In genomic region chr19:44640021-44640420, GRCm38 (mm10) we compare ENCODE assay signal across 10 mouse cellular contexts.
A peak's percentile ranks its signal among the peaks of the same experiment; 100 is the strongest.
DNase-seq lines count a peak whose midpoint lies in the region; ATAC-seq and TF ChIP-seq lines count a peak whose summit lies in the region.
"Had no signal": no experiment of that assay in that cellular context is flagged by ENCODE, and none has a peak within 500 bp of the region (broad histone marks: within the 10 kb centered on the region; RNA-seq: fewer than 3 reads in every experiment).

No protein-coding gene starts in this region.

- H3K9ac ChIP-seq in heart, embryonic 12.5 days: no peak overlapping the region
- no peak overlapping the region; the same call in 1 of the 2 replicates for H3K9ac ChIP-seq in ES-E14 (ENCODE audit: insufficient read depth, low read depth, low read length, poor library complexity, severe bottlenecking)
- H3K9ac ChIP-seq in hindbrain, embryonic 11.5 days (ENCODE audit: low read depth, low read length): peak overlapping the region; percentile 44; the same call in 1 of the 2 replicates
- peak overlapping the region; percentile 41 for H3K9ac ChIP-seq in midbrain, embryonic 12.5 days (replicated peaks)

- H3K36me3 ChIP-seq in heart, embryonic 12.5 days: no peaks in the 10 kb centered on the region
- no peaks in the 10 kb centered on the region for H3K36me3 ChIP-seq in ES-E14 (ENCODE audit: control insufficient read depth, insufficient read depth, low read length, poor library complexity, severe bottlenecking)
- no peaks in the 10 kb centered on the region for H3K36me3 ChIP-seq in hindbrain, embryonic 11.5 days (ENCODE audit: control insufficient read depth, insufficient read depth, low read length)
- H3K36me3 ChIP-seq in midbrain, embryonic 12.5 days: no peaks in the 10 kb centered on the region

- peaks cover 5% of the 10 kb centered on the region; the same call in 1 of the 2 replicates for H3K4me1 ChIP-seq in heart, embryonic 12.5 days (replicated peaks)
- H3K4me1 ChIP-seq in ES-E14 (ENCODE audit: control insufficient read depth in 2 of 2, insufficient read depth in 2 of 2, low read length in 2 of 2, poor library complexity in 1 of 2): peaks cover 0 to 4% of the 10 kb centered on the region in 2 experiments; a peak in 1 of 4 replicates
- peaks cover 4% of the 10 kb centered on the region; the same call in 1 of the 2 replicates for H3K4me1 ChIP-seq in hindbrain, embryonic 11.5 days (replicated peaks; ENCODE audit: control insufficient read depth, insufficient read depth, low read length)
- H3K4me1 ChIP-seq in midbrain, embryonic 12.5 days: peaks cover 11% of the 10 kb centered on the region

- peak overlapping the region; percentile 56 for H3K4me2 ChIP-seq in heart, embryonic 12.5 days
- H3K4me2 ChIP-seq in hindbrain, embryonic 11.5 days (replicated peaks; ENCODE audit: low read depth, low read length): peak overlapping the region; percentile 57
- peak overlapping the region; percentile 64 for H3K4me2 ChIP-seq in midbrain, embryonic 12.5 days (replicated peaks)

- intact Hi-C loops in left cerebral cortex, postnatal 4 days (cut with DNase I): no loop called here

- WGBS in heart, embryonic 12.5 days: under 1% methylated on average over 26 of the region's 26 CpGs
- WGBS in hindbrain, embryonic 11.5 days: under 1% methylated on average over 25 of the region's 26 CpGs
- WGBS in midbrain, embryonic 12.5 days: 0% methylated on average over 22 of the region's 26 CpGs

- H3K27me3 ChIP-seq in heart, embryonic 12.5 days (replicated peaks): peaks cover 94% of the 10 kb centered on the region
- H3K27me3 ChIP-seq in hindbrain, embryonic 11.5 days (ENCODE audit: control insufficient read depth, insufficient read depth, low read length): peaks cover 10% of the 10 kb centered on the region
- H3K27me3 ChIP-seq in midbrain, embryonic 12.5 days: peaks cover 80% of the 10 kb centered on the region

- peak overlapping the region; percentile 22 for H3K4me3 ChIP-seq in heart, embryonic 12.5 days
- peak overlapping the region; percentile 25 to 35 for H3K4me3 ChIP-seq in ES-E14 (ENCODE audit: insufficient read depth in 1 of 2, low read depth in 1 of 2, low read length in 2 of 2, poor library complexity in 1 of 2, severe bottlenecking in 1 of 2)
- H3K4me3 ChIP-seq in hindbrain, embryonic 11.5 days (ENCODE audit: low read depth, low read length): peak overlapping the region; percentile 28
- H3K4me3 ChIP-seq in midbrain, embryonic 12.5 days: peak overlapping the region; percentile 38
- H3K4me3 ChIP-seq: erythroblast, embryonic 14.5 days had no signal

- no peak for DNase-seq in heart, adult 8-10 months (ENCODE audit: low spot score)
- DNase-seq in ES-E14 (ENCODE audit: low read depth, low spot score): no peak
- DNase-seq in hindbrain, embryonic 11.5 days (ENCODE audit: low spot score): peak; percentile 45
- no peak for DNase-seq in layer of hippocampus, postnatal 14 days (ENCODE audit: low spot score in 2 of 2)
- no peak for DNase-seq in left cerebral cortex, postnatal 4 days
- DNase-seq: B cell, adult 2 months had no signal

- H3K27ac ChIP-seq in heart, embryonic 12.5 days (ENCODE audit: poor library complexity, severe bottlenecking): no peak overlapping the region
- no peak overlapping the region for H3K27ac ChIP-seq in ES-E14 (ENCODE audit: insufficient read depth, low read depth, low read length, poor library complexity, severe bottlenecking)
- H3K27ac ChIP-seq in hindbrain, embryonic 11.5 days (ENCODE audit: low read depth, low read length): no peak overlapping the region
- H3K27ac ChIP-seq in midbrain, embryonic 12.5 days (replicated peaks): no peak overlapping the region

- in situ Hi-C loops in ES-E14 (cut with MboI; ENCODE audit: low sequenced_read_pairs in 2 of 2, unreplicated experiment in 2 of 2): no loop called here

- no peaks in the 10 kb centered on the region for H3K9me3 ChIP-seq in heart, embryonic 12.5 days (replicated peaks)
- no peaks in the 10 kb centered on the region for H3K9me3 ChIP-seq in ES-E14 (ENCODE audit: control insufficient read depth, insufficient read depth, low read depth, low read length)
- H3K9me3 ChIP-seq in hindbrain, embryonic 11.5 days (ENCODE audit: control insufficient read depth, low read length): no peaks in the 10 kb centered on the region
- H3K9me3 ChIP-seq in midbrain, embryonic 12.5 days: no peaks in the 10 kb centered on the region

- no peak for ATAC-seq in heart, embryonic 12.5 days (ENCODE audit: insufficient number of reproducible peaks, low FRiP score)
- ATAC-seq in hindbrain, embryonic 11.5 days (ENCODE audit: low FRiP score): no peak
- ATAC-seq in midbrain, embryonic 12.5 days (ENCODE audit: low FRiP score, low read depth): no peak
- no peak for ATAC-seq in megakaryocyte-erythroid progenitor cell, adult 5-6 weeks (replicated peaks; ENCODE audit: low FRiP score, low TSS enrichment, poor library complexity, severe bottlenecking)

TF ChIP-seq in ES-E14, 5 proteins besides CTCF, POLR2A, EP300 and RAD21:
- TF ChIP-seq HCFC1 (IDR thresholded peaks at IDR 0.05; ENCODE audit: borderline replicate concordance, insufficient read depth, low read length) (no peak), MAFK (IDR thresholded peaks at IDR 0.05; ENCODE audit: insufficient read depth, low read depth, low read length) (no peak), ZC3H11A (IDR thresholded peaks at IDR 0.05; ENCODE audit: borderline replicate concordance, low read depth, low read length) (no peak), CHD2 (IDR thresholded peaks at IDR 0.05; ENCODE audit: low read depth, low read length) (no peak), ZNF384 (IDR thresholded peaks at IDR 0.05; ENCODE audit: low read depth, low read length) (no peak)

Comparison
In these comparisons a context has a peak if more than half of its experiments do, and no peak if none do; other contexts are left out.
1. H3K9ac ChIP-seq: peak in hindbrain, embryonic 11.5 days (single experiment) and midbrain, embryonic 12.5 days (single experiment); none in heart, embryonic 12.5 days (single experiment) and ES-E14 (single experiment).
2. Peak in every context shown above with its lines, with median percentiles within 50 percentile points of each other: H3K4me2 ChIP-seq and H3K4me3 ChIP-seq.